16 mouse cellular contexts compared by ENCODE assay signal in the genomic region with DNA sequence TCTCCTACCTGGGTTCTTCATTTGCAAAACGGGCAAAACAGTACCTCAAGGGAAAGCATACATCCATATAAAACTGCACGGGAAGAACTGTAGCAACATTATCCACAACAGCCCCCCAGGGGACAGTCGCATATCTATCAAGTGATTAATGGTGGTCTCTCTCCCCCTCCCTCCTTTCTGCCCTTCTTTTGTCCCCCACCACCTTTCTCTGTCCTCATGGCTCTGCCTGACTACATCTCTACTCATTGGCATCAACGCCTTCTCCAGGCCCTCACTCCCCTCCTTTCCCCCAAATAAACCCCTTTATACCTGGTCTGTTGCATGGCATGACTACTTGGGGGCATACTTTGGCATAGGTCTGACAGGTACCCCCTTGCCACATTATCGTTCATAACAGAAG.
"Had no signal": no experiment of that assay in that cellular context is flagged by ENCODE, and none has a peak within 500 bp of the region (broad histone marks: within the 10 kb centered on the region; RNA-seq: fewer than 3 reads in every experiment).

No protein-coding gene starts in this region.

- DNase-seq: retina, postnatal 1 day; right cerebral cortex, adult 18-20 months; right cerebral cortex, postnatal 14 days; right cerebral cortex, postnatal 25 days; right cerebral cortex, postnatal 4 days; spleen, adult 18-20 months; thymus, adult 18-20 months; thymus, adult 2 months; thymus, postnatal 14 days; thymus, postnatal 25 days; thymus, postnatal 36 days; thymus, postnatal 4 days had no signal

- H3K36me3 ChIP-seq: neural tube, embryonic 13.5 days; neural tube, embryonic 15.5 days; stomach, embryonic 15.5 days had no signal

- H3K27ac ChIP-seq: neural tube, embryonic 13.5 days; neural tube, embryonic 15.5 days; stomach, embryonic 15.5 days; stomach, postnatal 0 days had no signal

- H3K4me3 ChIP-seq: neural tube, embryonic 13.5 days; neural tube, embryonic 15.5 days; stomach, embryonic 15.5 days had no signal

- H3K9me3 ChIP-seq: neural tube, embryonic 15.5 days; stomach, embryonic 15.5 days had no signal

- H3K27me3 ChIP-seq: neural tube, embryonic 13.5 days; neural tube, embryonic 15.5 days; stomach, embryonic 15.5 days had no signal
